Mouse (Mus musculus) myocyte (in vitro differentiated cells): ENCODE results near the gene Myrfl.

Source experiments
- E2F4 ChIP-seq: IDR thresholded peaks from one replicate; pipeline ENCODE4 v1.6.1; 2011; ENCODE audit warnings: mild to moderate bottlenecking, control low read depth, moderate library complexity; ENCODE audit not compliant: insufficient read depth
- MYOG ChIP-seq, 3 experiments: IDR thresholded peaks; one replicate each; pipeline ENCODE4 v1.6.1; 2011; ENCODE audit warnings: control low read depth in 2 of 3, low read depth in 2 of 3, mild to moderate bottlenecking in 2 of 3; ENCODE audit not compliant: insufficient read length in 2 of 3, control insufficient read depth in 1 of 3, insufficient read depth in 1 of 3

GRCm38 (mm10) chr10:116848749-116849473 lies 47.8 kb downstream of the Myrfl start:
- TF ChIP-seq E2F4 (no peak), MYOG (IDR thresholded peaks at IDR 0.05; ENCODE audit: control insufficient read depth in 1 of 3, insufficient read depth in 1 of 3, insufficient read length in 2 of 3, low read depth in 2 of 3) (no peak)
